Mouse (Mus musculus) kidney, adult 2 months (tissue): ENCODE data around the gene Spast. TPM values are rescaled to one million over a fixed set of nuclear protein-coding genes. Genes with fewer than 3 reads are reported as not detected.
A peak's percentile ranks its signal among the peaks of the same experiment; 100 is the strongest.

Source experiments
- DNase-seq: peaks from one replicate; pipeline ENCODE4 v3.0.0; 2021
- H3K27ac ChIP-seq: fragments of 200-500 bp; 2 replicates; pipeline ENCODE4 v1.5.1; 2012; ENCODE audit warnings: low read depth, low read length, control low read depth, inconsistent platforms; ENCODE audit not compliant: insufficient read depth
- H3K27me3 ChIP-seq: fragments of 200-500 bp; replicated peaks from 2 replicates; pipeline ENCODE4 v1.6.1; 2012; ENCODE audit warnings: mild to moderate bottlenecking, moderate library complexity, low read length, inconsistent platforms; ENCODE audit not compliant: control insufficient read depth, insufficient read depth
- H3K36me3 ChIP-seq: fragments of 200-500 bp; 2 replicates; pipeline ENCODE4 v1.6.1; 2012; ENCODE audit warnings: mild to moderate bottlenecking, moderate library complexity, low read length, inconsistent platforms; ENCODE audit not compliant: control insufficient read depth, insufficient read depth
- H3K4me1 ChIP-seq: fragments of 200-500 bp; 2 replicates; pipeline ENCODE4 v1.6.1; 2011; ENCODE audit warnings: low read length; ENCODE audit not compliant: control insufficient read depth, insufficient read depth
- H3K4me3 ChIP-seq: fragments of 200-500 bp; 2 replicates; pipeline ENCODE4 v1.5.1; 2011; ENCODE audit warnings: mild to moderate bottlenecking, low read depth, low read length, control low read depth; ENCODE audit not compliant: insufficient read depth
- CTCF ChIP-seq: fragments of 200-500 bp; conservative IDR thresholded peaks from 2 replicates; pipeline ENCODE4 v1.5.1; 2011; ENCODE audit warnings: low read depth, mild to moderate bottlenecking, control low read depth, low read length, moderate library complexity, mixed read lengths; ENCODE audit not compliant: insufficient read depth, insufficient read length
- POLR2A ChIP-seq: fragments of 200-500 bp; IDR thresholded peaks from one replicate; pipeline ENCODE4 v1.6.1; 2011; ENCODE audit warnings: low read depth, low read length, control low read depth
- WGBS: fragments of 180-500 bp; shearing (Covaris S2); methylation state at CpG from one replicate; pipeline ENCODE4 v1.1.7; 2018; 5-methylcytosine and 5-hydroxymethylcytosine counted together
- polyA plus RNA-seq: library from polyadenylated mRNA; depleted of rRNA; stranded (reverse); fragments of >200 nt; gene quantifications from 2 replicates; pipeline ENCODE4 v1.2.3, GENCODE M21; 2012

Gene Spast
- polyA plus RNA-seq, 1 experiment = 4.2 TPM

- WGBS = 67% methylated on average over 9 of the region's 9 CpGs
- no peaks in the 10 kb centered on the region for H3K4me1 ChIP-seq
- no peak overlapping the region for H3K27ac ChIP-seq
- no peaks in the 10 kb centered on the region for H3K27me3 ChIP-seq
- H3K4me3 ChIP-seq = no peak overlapping the region
- TF ChIP-seq CTCF (no peak), POLR2A (no peak)
- DNase-seq = peak; percentile 25
- no peaks in the 10 kb centered on the region for H3K36me3 ChIP-seq
Observed at GRCm38 (mm10) chr17:74331049-74331676, 7.6 kb upstream of the Spast start.

DNA sequence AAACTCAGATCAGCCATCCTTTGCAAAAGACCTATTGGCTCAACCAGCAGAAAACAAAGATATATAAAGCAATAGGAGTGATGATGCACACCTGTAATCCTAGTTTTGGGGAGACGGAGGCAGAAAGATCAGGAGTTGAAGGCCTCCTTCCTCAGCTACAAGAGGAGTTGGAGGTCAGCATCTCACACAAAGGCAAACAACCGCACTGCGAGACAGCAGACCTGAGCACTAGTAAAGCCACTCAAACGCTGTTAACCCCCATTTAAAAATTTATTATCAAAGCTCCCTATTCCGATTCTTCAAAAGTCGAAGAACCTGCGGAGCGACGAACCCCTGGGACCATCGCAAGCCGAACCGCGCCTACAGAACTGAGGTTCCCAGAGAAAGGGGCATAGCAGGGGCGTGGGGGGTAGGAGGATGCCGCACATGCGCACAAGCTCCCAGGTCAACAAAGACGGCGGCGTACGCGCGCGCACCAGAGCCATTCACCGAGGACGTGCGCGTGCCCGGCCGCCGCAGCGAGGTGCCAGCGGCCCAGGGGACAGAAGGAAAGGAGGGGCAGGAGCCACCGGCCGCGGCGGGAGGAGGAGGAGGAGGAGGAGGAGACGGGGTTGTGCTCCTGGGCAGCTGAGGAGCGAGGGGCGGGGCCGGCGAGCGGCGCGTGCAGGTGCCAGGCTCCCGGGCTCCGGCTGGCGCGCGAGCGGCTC, 409 bp upstream of the Spast start:
- peaks cover 6% of the 10 kb centered on the region; the same call in 1 of the 2 replicates for H3K4me1 ChIP-seq
- peak overlapping the region; percentile 74 for H3K4me3 ChIP-seq
- WGBS = 2% methylated on average over 48 of the region's 50 CpGs
- H3K27ac ChIP-seq = peak overlapping the region; percentile 58
- H3K27me3 ChIP-seq = no peaks in the 10 kb centered on the region
- no peaks in the 10 kb centered on the region for H3K36me3 ChIP-seq
- TF ChIP-seq CTCF (no peak), POLR2A (peak; percentile 33)
- DNase-seq = peak; percentile 97

DNA sequence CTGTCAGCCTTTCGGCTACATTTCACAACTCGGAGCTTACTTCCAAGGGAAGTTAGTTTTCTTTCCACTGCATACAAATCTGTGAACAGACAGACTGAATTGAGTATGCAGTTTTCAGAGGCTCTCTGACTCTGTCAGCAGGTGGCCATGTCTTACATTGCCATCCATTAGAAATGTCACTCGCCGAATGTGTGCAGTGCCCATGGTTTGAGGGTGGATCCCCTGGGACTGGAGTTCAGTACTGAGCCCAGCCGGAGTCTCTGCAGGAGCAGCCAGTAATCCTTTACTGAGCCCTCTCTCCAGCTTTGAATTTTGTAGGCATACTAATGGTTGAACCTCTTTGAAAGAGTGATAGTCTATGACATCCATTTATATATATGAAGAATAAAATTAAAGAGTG, 2.4 kb downstream of the Spast start:
- H3K4me1 ChIP-seq = peaks cover 6% of the 10 kb centered on the region; the same call in 1 of the 2 replicates
- H3K27ac ChIP-seq = no peak overlapping the region
- H3K36me3 ChIP-seq = no peaks in the 10 kb centered on the region
- H3K27me3 ChIP-seq = no peaks in the 10 kb centered on the region
- TF ChIP-seq POLR2A = no peak
- TF ChIP-seq CTCF = no peak
- H3K4me3 ChIP-seq = no peak overlapping the region
- no peak for DNase-seq
- 51% methylated on average over 5 of the region's 5 CpGs for WGBS

DNA sequence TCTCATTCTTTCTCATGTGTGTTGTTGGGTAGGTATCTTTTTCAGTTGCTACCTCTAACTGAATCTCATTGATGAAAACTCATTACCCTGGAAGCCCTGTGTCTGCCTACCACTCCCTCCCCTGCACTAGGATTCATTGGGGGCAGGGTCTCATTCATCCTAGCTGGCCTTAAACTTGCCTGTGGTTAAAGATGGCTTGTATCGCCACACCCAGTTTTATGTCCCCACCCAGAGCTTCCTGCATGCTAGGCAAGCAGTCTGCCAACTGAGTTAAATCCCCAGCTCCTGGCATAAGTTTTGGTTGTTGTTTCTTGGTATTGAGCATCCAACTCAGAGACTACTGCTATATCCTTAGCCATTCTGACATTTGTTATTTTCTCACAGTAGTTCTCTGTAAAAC, 24.8 kb downstream of the Spast start:
- no peaks in the 10 kb centered on the region for H3K4me1 ChIP-seq
- no peak overlapping the region for H3K4me3 ChIP-seq
- peaks cover 4% of the 10 kb centered on the region; the same call in 1 of the 2 replicates for H3K36me3 ChIP-seq
- DNase-seq = no peak
- H3K27ac ChIP-seq = no peak overlapping the region
- H3K27me3 ChIP-seq = no peaks in the 10 kb centered on the region
- WGBS = 81% methylated on average over 1 of the region's 1 CpGs
- TF ChIP-seq CTCF (no peak), POLR2A (no peak)

- H3K4me1 ChIP-seq = no peaks in the 10 kb centered on the region
- no peak overlapping the region for H3K4me3 ChIP-seq
- H3K36me3 ChIP-seq = peaks cover 15% of the 10 kb centered on the region
- no peaks in the 10 kb centered on the region for H3K27me3 ChIP-seq
- DNase-seq = no peak
- WGBS = 72% methylated on average over 1 of the region's 1 CpGs
- no peak overlapping the region for H3K27ac ChIP-seq
- TF ChIP-seq POLR2A (no peak), CTCF (no peak)
Observed at GRCm38 (mm10) chr17:74376916-74377315, 38.1 kb downstream of the Spast start.

DNA sequence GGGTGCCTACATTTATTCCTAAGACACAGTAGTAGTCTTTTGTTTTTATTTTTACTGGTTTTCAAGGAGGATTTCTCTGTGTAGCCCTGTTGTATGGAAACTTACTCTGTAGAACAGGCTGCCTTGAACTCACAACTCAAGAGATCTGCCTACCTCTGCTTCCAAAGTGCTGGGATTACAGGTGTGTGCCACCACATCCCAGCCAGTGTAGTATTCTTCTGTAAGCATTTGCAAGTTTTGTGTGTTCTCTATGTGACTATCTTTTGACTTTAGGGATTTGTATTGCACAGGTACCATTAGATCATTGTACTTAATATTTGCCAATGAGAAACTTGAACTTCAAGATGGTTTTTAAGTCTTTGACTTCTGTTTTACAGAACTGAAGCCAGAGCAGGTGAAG, 47.9 kb downstream of the Spast start:
- no peaks in the 10 kb centered on the region for H3K4me1 ChIP-seq
- DNase-seq = no peak
- H3K4me3 ChIP-seq = no peak overlapping the region
- H3K27ac ChIP-seq = no peak overlapping the region
- no peaks in the 10 kb centered on the region for H3K27me3 ChIP-seq
- H3K36me3 ChIP-seq = peaks cover 1% of the 10 kb centered on the region
- TF ChIP-seq CTCF = no peak
- TF ChIP-seq POLR2A = no peak

DNA sequence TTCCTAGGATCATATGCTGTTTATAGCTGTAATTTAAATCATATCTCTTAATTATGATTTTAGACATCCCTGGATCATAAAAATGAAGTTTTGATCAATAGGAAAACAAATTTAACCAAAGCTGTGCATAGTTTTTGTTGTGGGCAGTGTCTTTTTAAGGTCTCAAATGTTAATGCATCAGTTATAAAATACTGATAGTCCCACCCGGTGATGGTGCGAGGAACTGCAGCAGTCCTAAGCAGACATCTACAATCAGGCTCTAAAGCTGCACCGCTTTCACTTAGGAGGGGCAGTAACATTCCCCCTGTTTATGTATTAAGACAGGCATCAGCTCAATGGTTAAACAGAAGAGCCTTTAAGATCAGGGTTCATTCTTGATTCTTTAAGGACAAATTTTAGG, 51.1 kb downstream of the Spast start:
- H3K27me3 ChIP-seq = no peaks in the 10 kb centered on the region
- WGBS = 69% methylated on average over 3 of the region's 3 CpGs
- 0 out of 2 replicates have a peak, but pooled peaks have one; percentile 5 for TF ChIP-seq CTCF
- no peak for TF ChIP-seq POLR2A

DNA sequence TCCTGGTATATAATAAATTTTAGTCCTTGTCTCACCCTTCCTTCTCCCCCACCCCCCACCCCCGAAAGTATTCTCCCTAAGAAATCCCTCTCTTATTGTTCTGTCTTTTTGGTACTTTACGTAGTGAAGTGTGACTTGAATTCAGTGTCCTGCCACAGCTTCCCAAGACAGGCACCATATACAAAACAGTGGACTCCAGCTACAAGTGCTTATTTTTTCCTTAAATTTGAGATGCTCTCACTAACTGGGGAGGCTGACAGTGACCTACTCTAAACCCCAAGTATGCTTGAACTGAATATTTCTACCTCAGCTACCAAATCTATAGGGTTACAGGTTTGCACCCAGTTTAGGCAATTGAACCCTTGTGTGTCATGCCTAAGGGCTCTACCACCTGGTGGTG, 55.6 kb downstream of the Spast start:
- peaks cover 9% of the 10 kb centered on the region; the same call in 1 of the 2 replicates for H3K4me1 ChIP-seq
- no peak for TF ChIP-seq POLR2A
- no peak for TF ChIP-seq CTCF
- no peak for DNase-seq
- H3K27me3 ChIP-seq = no peaks in the 10 kb centered on the region
- H3K36me3 ChIP-seq = no peaks in the 10 kb centered on the region
- no peak overlapping the region for H3K4me3 ChIP-seq
- H3K27ac ChIP-seq = no peak overlapping the region
- 70% methylated on average over 2 of the region's 2 CpGs for WGBS

More for the DNA sequence above, 51.1 kb downstream of the Spast start:
- Histone ChIP-seq H3K27ac (no peak overlapping the region), H3K36me3 (peaks cover 1% of the 10 kb centered on the region), H3K4me1 (0 out of 2 replicates have a peak, but pooled peaks cover 3% of the 10 kb centered on the region), H3K4me3 (no peak overlapping the region)
- DNase-seq = no peak
